Mouse (Mus musculus) limb, embryonic 14.5 days (tissue): Measurements from ENCODE around the gene Npas2. TPM values are rescaled to one million over a fixed set of nuclear protein-coding genes. Genes with fewer than 3 reads are reported as not detected.

Experiments used
- ATAC-seq: fragments of 200-750 bp; cut with Nextera tagmentation; 2 replicates; pipeline ENCODE4 v1.8.0; 2017; ENCODE audit warnings: low read depth, moderate number of reproducible peaks, moderate TSS enrichment; ENCODE audit not compliant: low FRiP score
- DNase-seq: peaks from one replicate; pipeline ENCODE4 v3.0.0-alpha.2; 2015; ENCODE audit warnings: low spot score
- H3K27ac ChIP-seq: fragments of 300-500 bp; sonication (generic); replicated peaks from 2 replicates; pipeline ENCODE4 v1.5.1; 2014; ENCODE audit warnings: low read depth, mild to moderate bottlenecking, low read length, moderate library complexity, mixed read lengths
- H3K27me3 ChIP-seq: fragments of 300-500 bp; sonication (generic); 2 replicates; pipeline ENCODE4 v1.6.1; 2014; ENCODE audit warnings: low read length, mixed read lengths; ENCODE audit not compliant: control insufficient read depth, insufficient read depth
- H3K36me3 ChIP-seq: fragments of 300-500 bp; sonication (generic); 2 replicates; pipeline ENCODE4 v1.6.1; 2014; ENCODE audit warnings: mild to moderate bottlenecking, low read length, moderate library complexity, mixed read lengths; ENCODE audit not compliant: control insufficient read depth, insufficient read depth
- H3K4me1 ChIP-seq: fragments of 300-500 bp; sonication (generic); 2 replicates; pipeline ENCODE4 v1.6.1; 2014; ENCODE audit warnings: antibody characterized with exemption, low read length, mixed read lengths; ENCODE audit not compliant: control insufficient read depth, insufficient read depth
- H3K4me2 ChIP-seq: fragments of 300-500 bp; sonication (generic); replicated peaks from 2 replicates; pipeline ENCODE4 v1.6.1; 2014; ENCODE audit warnings: low read depth, mild to moderate bottlenecking, low read length, moderate library complexity; ENCODE audit not compliant: severe bottlenecking
- H3K4me3 ChIP-seq: fragments of 300-500 bp; sonication (generic); replicated peaks from 2 replicates; pipeline ENCODE4 v1.5.1; 2014; ENCODE audit warnings: low read length
- H3K9ac ChIP-seq: fragments of 300-500 bp; sonication (generic); 2 replicates; pipeline ENCODE4 v1.6.1; 2014; ENCODE audit warnings: mild to moderate bottlenecking, low read depth, low read length, moderate library complexity; ENCODE audit not compliant: severe bottlenecking
- H3K9me3 ChIP-seq: fragments of 300-500 bp; sonication (generic); 2 replicates; pipeline ENCODE4 v1.6.1; 2016; ENCODE audit warnings: low read length; ENCODE audit not compliant: control insufficient read depth
- POLR2A ChIP-seq: fragments of 200-500 bp; IDR thresholded peaks from 2 replicates; pipeline ENCODE4 v1.8.0; 2012; ENCODE audit warnings: inconsistent platforms, mild to moderate bottlenecking, moderate library complexity, borderline replicate concordance; ENCODE audit not compliant: insufficient read depth, insufficient read length; ENCODE audit errors: extremely low read depth
- WGBS: fragments of 180-500 bp; shearing (Covaris S2); extraction: QIAGEN DNeasy Blood & Tissue Kit; methylation state at CpG from one replicate; pipeline ENCODE4 v1.1.7; 2014; 5-methylcytosine and 5-hydroxymethylcytosine counted together
- polyA plus RNA-seq, 2 experiments: library from polyadenylated mRNA; depleted of rRNA in 1 of 2; stranded (reverse) in 1 of 2; unstranded in 1 of 2; fragments of >200 nt; fragmentation: Nextera tagmentation in 1 of 2; extraction: Ambion mirVana in 1 of 2; gene quantifications; 2 replicates each; pipeline versions ENCODE4 v1.2.1 to v1.2.3; 2012 to 2014

Gene Npas2
- polyA plus RNA-seq (2012; rRNA removed) (3.2 and 4.4 TPM in 2 replicates), polyA plus RNA-seq (2014; fragmentation: Nextera tagmentation; extraction: Ambion mirVana) (2.0 and 2.2 TPM in 2 replicates)

DNA sequence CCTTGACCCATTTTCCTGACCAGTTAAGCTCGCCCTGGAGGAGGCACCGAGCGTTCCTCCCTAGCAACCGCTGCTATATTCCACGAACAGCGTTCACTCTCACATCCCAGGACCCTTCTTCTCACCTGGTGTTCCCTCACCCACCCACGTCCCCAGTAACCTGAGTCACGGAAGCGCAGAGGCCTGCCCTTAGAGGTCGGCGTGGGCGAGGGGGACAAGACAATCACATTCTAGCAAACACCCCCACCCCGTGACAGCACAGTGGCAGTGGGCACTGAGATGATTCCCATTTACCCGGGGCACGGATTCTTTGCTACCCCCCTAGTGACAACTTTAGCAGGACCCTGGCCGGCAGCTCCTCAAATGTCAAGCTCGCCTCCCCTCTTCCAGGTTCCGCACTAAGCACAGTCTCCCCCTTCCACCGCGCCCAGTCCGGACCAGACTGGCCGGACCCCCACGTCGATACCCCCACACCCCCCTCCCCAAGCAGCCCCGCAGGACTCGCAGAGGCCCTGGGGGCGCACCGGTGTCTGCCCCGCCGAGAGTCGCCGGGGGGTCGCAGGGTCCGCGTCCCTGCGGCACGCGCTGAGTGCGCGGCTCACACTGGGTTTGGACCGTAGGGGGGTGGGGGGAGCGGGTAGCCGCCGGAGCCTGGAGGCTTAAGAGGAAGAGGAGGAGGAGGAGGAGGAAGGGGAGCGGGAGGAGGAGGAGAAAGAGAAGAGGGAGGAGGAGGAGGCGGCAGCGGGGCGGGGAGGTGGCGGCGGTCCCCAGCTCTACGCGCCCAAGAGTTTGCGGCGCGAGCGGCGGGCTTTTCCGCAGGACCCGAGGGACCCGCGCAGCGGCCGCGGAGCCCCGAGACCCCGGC lies at the start of gene Npas2:
Gene Npas2 (plus strand): TSS at position 735 of the 865 bp plus-strand sequence.
- Histone ChIP-seq H3K27me3 (peaks cover 38% of the 10 kb centered on the region), H3K4me1 (peaks cover 11% of the 10 kb centered on the region), H3K9ac (peak within 1 kb of the TSS; percentile 71), H3K27ac (no peak within 1 kb of the TSS), H3K4me3 (peak within 1 kb of the TSS; percentile 69), H3K4me2 (peak within 1 kb of the TSS; percentile 99), H3K9me3 (no peaks in the 10 kb centered on the region), H3K36me3 (no peaks in the 10 kb centered on the region)
- TF ChIP-seq POLR2A, result no peak
- under 1% methylated on average over 47 of the region's 66 CpGs for WGBS
- DNase-seq (no peak), ATAC-seq (peak; percentile 59; the same call in 1 of the 2 replicates)

DNA sequence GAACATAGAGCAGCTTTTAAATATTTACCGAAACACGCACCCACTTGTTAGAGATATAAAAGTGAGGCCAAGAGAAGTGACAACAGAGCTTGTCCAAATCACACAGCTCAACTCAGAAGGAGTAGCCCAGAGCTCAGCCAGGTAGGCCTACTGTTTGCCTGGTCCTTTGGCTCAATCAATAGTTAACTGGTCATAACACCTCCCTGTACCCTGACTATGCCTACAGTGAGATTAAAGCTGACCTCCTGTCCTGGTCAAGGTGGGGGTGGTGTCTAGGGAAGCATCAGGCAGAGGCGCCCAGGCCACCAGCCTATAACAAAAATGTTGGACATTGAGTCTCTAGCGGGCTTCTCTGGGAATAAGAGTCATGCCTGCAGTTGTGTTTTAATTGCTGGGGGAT lies 36.8 kb upstream of the Npas2 start:
- H3K9ac ChIP-seq, result no peak overlapping the region
- ATAC-seq, result no peak
- no peak for DNase-seq
- 90% methylated on average over 4 of the region's 4 CpGs for WGBS
- H3K4me1 ChIP-seq, result no peaks in the 10 kb centered on the region
- no peak overlapping the region for H3K4me2 ChIP-seq
- H3K36me3 ChIP-seq, result no peaks in the 10 kb centered on the region
- TF ChIP-seq POLR2A, result no peak
- no peak overlapping the region for H3K27ac ChIP-seq
- H3K9me3 ChIP-seq, result no peaks in the 10 kb centered on the region
- H3K27me3 ChIP-seq, result no peaks in the 10 kb centered on the region
- H3K4me3 ChIP-seq, result no peak overlapping the region

DNA sequence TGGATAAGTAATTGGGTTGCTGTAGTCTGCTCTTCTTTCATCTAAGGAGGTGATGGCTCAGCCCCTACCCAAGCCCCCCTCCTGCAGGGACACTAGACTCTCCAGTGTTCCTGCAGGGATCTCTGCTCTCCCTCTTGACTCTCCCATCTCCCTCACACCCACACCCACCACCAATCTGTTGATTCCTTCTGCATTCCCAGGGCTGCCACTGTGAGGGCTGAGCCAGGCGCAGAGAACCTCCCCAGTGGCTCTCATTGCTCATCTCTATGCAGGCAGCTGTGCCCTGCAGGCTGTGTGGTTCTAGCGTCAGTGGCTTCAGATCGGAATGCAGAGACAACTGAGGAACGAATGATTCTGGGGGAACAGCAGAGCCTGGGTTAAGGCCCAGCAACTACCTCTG lies 33.4 kb upstream of the Npas2 start:
- DNase-seq, result no peak
- Histone ChIP-seq H3K9ac (no peak overlapping the region), H3K27ac (no peak overlapping the region), H3K4me2 (no peak overlapping the region), H3K9me3 (no peaks in the 10 kb centered on the region), H3K4me3 (no peak overlapping the region), H3K36me3 (no peaks in the 10 kb centered on the region), H3K4me1 (no peaks in the 10 kb centered on the region), H3K27me3 (no peaks in the 10 kb centered on the region)
- no peak for TF ChIP-seq POLR2A
- no peak for ATAC-seq
- WGBS, result 54% methylated on average over 4 of the region's 4 CpGs

DNA sequence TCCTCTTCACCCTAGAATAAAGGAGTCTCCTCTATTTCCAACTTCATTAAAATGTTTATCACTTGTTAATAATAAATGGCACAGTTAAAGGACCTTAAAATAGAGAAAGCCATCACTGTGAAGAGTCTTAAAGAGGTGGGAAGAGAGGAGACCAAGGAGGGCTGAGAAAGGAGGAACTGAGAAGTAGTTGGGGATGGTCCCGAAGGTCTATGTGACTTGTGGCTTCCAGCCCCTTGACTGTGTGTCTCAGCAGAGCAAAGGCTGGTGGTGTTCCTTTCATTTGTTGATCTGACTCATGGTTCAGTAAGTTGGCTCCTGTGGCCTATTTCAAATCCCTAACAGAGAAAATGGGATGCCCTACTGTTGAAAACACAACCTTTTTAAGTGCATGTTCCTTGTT lies 30.5 kb upstream of the Npas2 start:
- Histone ChIP-seq H3K36me3 (no peaks in the 10 kb centered on the region), H3K4me2 (no peak overlapping the region), H3K9me3 (no peaks in the 10 kb centered on the region), H3K9ac (no peak overlapping the region), H3K27ac (no peak overlapping the region), H3K27me3 (no peaks in the 10 kb centered on the region), H3K4me1 (no peaks in the 10 kb centered on the region), H3K4me3 (no peak overlapping the region)
- 94% methylated on average over 1 of the region's 1 CpGs for WGBS
- ATAC-seq (no peak), DNase-seq (no peak)
- no peak for TF ChIP-seq POLR2A

DNA sequence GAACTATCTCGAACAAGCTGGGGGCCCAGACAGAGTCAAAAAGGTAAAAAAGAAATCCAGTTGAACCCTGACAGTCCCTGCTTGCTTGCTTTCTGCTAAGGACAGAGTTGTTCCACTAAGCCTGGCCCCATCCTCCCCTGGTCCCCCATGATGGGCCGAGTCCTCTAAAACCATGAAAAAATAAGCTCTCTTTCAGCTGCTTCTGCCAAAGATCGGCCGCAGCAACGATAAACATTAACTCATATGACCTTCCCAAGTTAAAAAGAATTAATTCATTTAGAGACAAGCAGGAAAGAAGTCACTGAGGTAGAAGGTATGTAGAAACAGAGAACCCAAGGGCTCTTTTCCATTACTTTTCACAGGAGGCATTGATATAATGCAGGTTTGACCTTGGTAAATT lies 16.8 kb upstream of the Npas2 start:
- TF ChIP-seq POLR2A, result no peak
- Histone ChIP-seq H3K4me3 (no peak overlapping the region), H3K27ac (no peak overlapping the region), H3K27me3 (no peaks in the 10 kb centered on the region), H3K4me1 (no peaks in the 10 kb centered on the region), H3K9me3 (no peaks in the 10 kb centered on the region), H3K4me2 (no peak overlapping the region), H3K36me3 (no peaks in the 10 kb centered on the region), H3K9ac (no peak overlapping the region)
- ATAC-seq (no peak), DNase-seq (no peak)
- WGBS, result 88% methylated on average over 5 of the region's 5 CpGs

DNA sequence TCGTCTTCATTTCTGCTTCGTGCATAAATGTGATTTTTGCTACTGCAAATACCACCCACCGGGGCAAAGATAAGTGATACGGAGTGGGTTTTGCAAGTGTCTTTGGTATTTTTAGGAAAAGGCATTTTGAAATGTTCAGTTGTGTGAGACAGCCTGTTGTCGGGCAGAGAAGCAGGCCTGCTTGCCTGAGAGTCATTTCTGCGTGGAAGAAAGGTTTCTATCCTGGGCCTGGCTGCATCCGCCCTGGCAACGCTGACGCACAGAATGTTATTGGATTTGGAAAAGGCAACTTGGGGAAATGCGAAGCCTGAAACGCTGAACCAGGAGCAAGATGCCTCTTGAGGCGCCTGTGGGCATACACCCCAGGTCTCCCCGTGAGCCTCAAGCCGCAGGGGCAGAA lies 16.3 kb upstream of the Npas2 start:
- H3K9me3 ChIP-seq, result no peaks in the 10 kb centered on the region
- ATAC-seq (no peak), DNase-seq (no peak)
- no peak overlapping the region for H3K9ac ChIP-seq
- H3K4me1 ChIP-seq, result no peaks in the 10 kb centered on the region
- no peak for TF ChIP-seq POLR2A
- H3K27me3 ChIP-seq, result no peaks in the 10 kb centered on the region
- WGBS, result 83% methylated on average over 14 of the region's 14 CpGs
- H3K36me3 ChIP-seq, result no peaks in the 10 kb centered on the region
- H3K4me2 ChIP-seq, result no peak overlapping the region
- no peak overlapping the region for H3K27ac ChIP-seq
- no peak overlapping the region for H3K4me3 ChIP-seq
